Mouse (Mus musculus): Measurements from ENCODE around the gene Fcer1g. TPM values are rescaled to one million over a fixed set of nuclear protein-coding genes. Genes with fewer than 3 reads are reported as not detected.

The Fcer1g gene
- polyA plus RNA-seq, 1 experiment = 317 TPM

GRCm38 (mm10) chr1:171205704-171206493 is 28.3 kb downstream of the Fcer1g start:
- TF ChIP-seq POLR2A (IDR thresholded peaks at IDR 0.05; ENCODE audit: borderline replicate concordance, control insufficient read depth, low read depth, low read length) (no peak), CTCF (IDR thresholded peaks at IDR 0.05; ENCODE audit: control insufficient read depth, insufficient read depth, low read length) (no peak)
- Histone ChIP-seq H3K4me3 (replicated peaks; ENCODE audit: control insufficient read depth, low read depth, low read length) (no peak overlapping the region), H3K4me1 (ENCODE audit: control insufficient read depth, insufficient read depth, low read length) (no peaks in the 10 kb centered on the region; the same call in 1 of the 2 replicates), H3K27ac (ENCODE audit: control insufficient read depth, insufficient read depth, low read depth, low read length, poor library complexity) (no peak overlapping the region)
- 58% methylated on average over 6 of the region's 6 CpGs for WGBS

GRCm38 (mm10) chr1:171204249-171204644 is 29.9 kb downstream of the Fcer1g start:
- Histone ChIP-seq H3K4me1 (ENCODE audit: control insufficient read depth, insufficient read depth, low read length) (no peaks in the 10 kb centered on the region), H3K4me3 (replicated peaks; ENCODE audit: control insufficient read depth, low read depth, low read length) (no peak overlapping the region), H3K27ac (ENCODE audit: control insufficient read depth, insufficient read depth, low read depth, low read length, poor library complexity) (no peak overlapping the region)
- TF ChIP-seq CTCF (IDR thresholded peaks at IDR 0.05; ENCODE audit: control insufficient read depth, insufficient read depth, low read length) (no peak), POLR2A (IDR thresholded peaks at IDR 0.05; ENCODE audit: borderline replicate concordance, control insufficient read depth, low read depth, low read length) (no peak)
- 91% methylated on average over 7 of the region's 7 CpGs for WGBS

- no peak overlapping the region for H3K27ac ChIP-seq (ENCODE audit: control insufficient read depth, insufficient read depth, low read depth, low read length, poor library complexity)
- whole genome bisulfite sequencing = 42% methylated on average over 10 of the region's 11 CpGs
- no peak overlapping the region for H3K4me3 ChIP-seq (replicated peaks; ENCODE audit: control insufficient read depth, low read depth, low read length)
- no peaks in the 10 kb centered on the region for H3K4me1 ChIP-seq (ENCODE audit: control insufficient read depth, insufficient read depth, low read length)
- TF ChIP-seq POLR2A (IDR thresholded peaks at IDR 0.05; ENCODE audit: borderline replicate concordance, control insufficient read depth, low read depth, low read length) (no peak), CTCF (IDR thresholded peaks at IDR 0.05; ENCODE audit: control insufficient read depth, insufficient read depth, low read length) (no peak)
Measured at GRCm38 (mm10) chr1:171203471-171204248, 30.5 kb downstream of the Fcer1g start.

GRCm38 (mm10) chr1:171200769-171201168 is 33.4 kb downstream of the Fcer1g start:
- Histone ChIP-seq H3K4me3 (replicated peaks; ENCODE audit: control insufficient read depth, low read depth, low read length) (no peak overlapping the region), H3K4me1 (ENCODE audit: control insufficient read depth, insufficient read depth, low read length) (no peaks in the 10 kb centered on the region), H3K27ac (ENCODE audit: control insufficient read depth, insufficient read depth, low read depth, low read length, poor library complexity) (no peak overlapping the region)
- 85% methylated on average over 1 of the region's 1 CpGs for WGBS
- TF ChIP-seq POLR2A (IDR thresholded peaks at IDR 0.05; ENCODE audit: borderline replicate concordance, control insufficient read depth, low read depth, low read length) (no peak), CTCF (IDR thresholded peaks at IDR 0.05; ENCODE audit: control insufficient read depth, insufficient read depth, low read length) (no peak)

- Histone ChIP-seq H3K4me1 (ENCODE audit: control insufficient read depth, insufficient read depth, low read length) (no peaks in the 10 kb centered on the region), H3K4me3 (replicated peaks; ENCODE audit: control insufficient read depth, low read depth, low read length) (no peak overlapping the region), H3K27ac (ENCODE audit: control insufficient read depth, insufficient read depth, low read depth, low read length, poor library complexity) (no peak overlapping the region)
- no peak for TF ChIP-seq CTCF (IDR thresholded peaks at IDR 0.05; ENCODE audit: control insufficient read depth, insufficient read depth, low read length)
- no peak for TF ChIP-seq POLR2A (IDR thresholded peaks at IDR 0.05; ENCODE audit: borderline replicate concordance, control insufficient read depth, low read depth, low read length)
- 74% methylated on average over 1 of the region's 1 CpGs for WGBS
Measured at GRCm38 (mm10) chr1:171199532-171199931, 34.6 kb downstream of the Fcer1g start.

GRCm38 (mm10) chr1:171195887-171196397 is 38.2 kb downstream of the Fcer1g start, which contains the start of gene Pcp4l1:
Pcp4l1 (minus strand) TSS chr1:171196268.
- peak within 1 kb of the TSS; percentile 37 for H3K4me3 ChIP-seq (replicated peaks; ENCODE audit: control insufficient read depth, low read depth, low read length)

GRCm38 (mm10) chr1:171195046-171195822 is 38.9 kb downstream of the Fcer1g start:
- H3K4me1 ChIP-seq (ENCODE audit: control insufficient read depth, insufficient read depth, low read length) = no peaks in the 10 kb centered on the region
- TF ChIP-seq CTCF (IDR thresholded peaks at IDR 0.05; ENCODE audit: control insufficient read depth, insufficient read depth, low read length) = no peak
- TF ChIP-seq POLR2A (IDR thresholded peaks at IDR 0.05; ENCODE audit: borderline replicate concordance, control insufficient read depth, low read depth, low read length) = no peak
- 27% methylated on average over 20 of the region's 20 CpGs for whole genome bisulfite sequencing
- no peak overlapping the region for H3K4me3 ChIP-seq (replicated peaks; ENCODE audit: control insufficient read depth, low read depth, low read length)
- H3K27ac ChIP-seq (ENCODE audit: control insufficient read depth, insufficient read depth, low read depth, low read length, poor library complexity) = no peak overlapping the region

More at GRCm38 (mm10) chr1:171195887-171196397, 38.2 kb downstream of the Fcer1g start, which contains the start of gene Pcp4l1:
- no peak within 1 kb of the TSS for H3K27ac ChIP-seq (ENCODE audit: control insufficient read depth, insufficient read depth, low read depth, low read length, poor library complexity)
- no peaks in the 10 kb centered on the region for H3K4me1 ChIP-seq (ENCODE audit: control insufficient read depth, insufficient read depth, low read length)
- TF ChIP-seq POLR2A (IDR thresholded peaks at IDR 0.05; ENCODE audit: borderline replicate concordance, control insufficient read depth, low read depth, low read length) (no peak), CTCF (IDR thresholded peaks at IDR 0.05; ENCODE audit: control insufficient read depth, insufficient read depth, low read length) (no peak)
- 1% methylated on average over 33 of the region's 33 CpGs for WGBS
